In the genomic region with DNA sequence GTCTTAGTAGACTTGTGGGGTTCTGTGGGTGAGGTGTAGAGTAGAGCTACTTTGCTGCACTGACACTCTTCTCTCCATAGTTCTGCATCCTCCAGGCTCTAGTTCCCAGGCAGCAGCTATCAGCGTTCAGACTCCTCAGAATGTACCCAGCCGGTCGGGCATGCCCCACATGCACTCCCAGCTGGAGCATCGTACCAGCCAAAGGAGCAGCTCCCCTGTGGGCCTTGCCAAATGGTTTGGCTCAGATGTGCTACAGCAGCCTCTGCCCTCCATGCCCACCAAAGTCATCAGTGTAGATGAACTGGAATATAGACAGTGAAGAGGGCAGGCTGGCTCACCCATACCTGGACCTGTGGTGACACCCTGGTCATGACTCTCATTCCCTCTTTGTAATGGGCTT, we compare ENCODE assay signal across 21 mouse cellular contexts. TPM values are rescaled to one million over a fixed set of nuclear protein-coding genes. Genes with fewer than 3 reads are reported as not detected.
DNase-seq lines count a peak whose midpoint lies in the region; ATAC-seq and TF ChIP-seq lines count a peak whose summit lies in the region.
"Had no signal": no experiment of that assay in that cellular context is flagged by ENCODE, and none has a peak within 500 bp of the region (broad histone marks: within the 10 kb centered on the region; RNA-seq: fewer than 3 reads in every experiment).

No protein-coding gene starts in this region.

- H3K4me2 ChIP-seq in liver, embryonic 14.5 days (ENCODE audit: low read depth), result no peak overlapping the region
- no peak overlapping the region for H3K4me2 ChIP-seq in liver, embryonic 11.5 days
- H3K4me2 ChIP-seq: heart, embryonic 15.5 days; lung, embryonic 14.5 days; neural tube, embryonic 12.5 days had no signal

- DNase-seq in heart, adult 11 months, result peak; percentile 86
- no peak for DNase-seq in heart, postnatal 25 days (ENCODE audit: low spot score)
- no peak for DNase-seq in liver, embryonic 14.5 days (ENCODE audit: low read depth in 3 of 3, low spot score in 3 of 3)
- DNase-seq in liver, embryonic 11.5 days (ENCODE audit: low spot score), result no peak
- DNase-seq in cerebellum, adult 9-11 months, result peak; percentile 39
- DNase-seq in layer of hippocampus, postnatal 10 days (ENCODE audit: low spot score in 2 of 2), result peak; percentile 24 to 25
- DNase-seq in adrenal gland, postnatal 4 days (ENCODE audit: low spot score in 2 of 2), result no peak
- no peak for DNase-seq in kidney, adult 11 months
- DNase-seq: adrenal gland, adult 2 months; gastrocnemius, postnatal 25 days; kidney, adult 18-20 months; liver; lung, embryonic 14.5 days; lung, postnatal 4 days; spleen, adult 18-20 months had no signal

- H3K27me3 ChIP-seq in liver, embryonic 14.5 days (ENCODE audit: control insufficient read depth, insufficient read depth, low read length), result no peaks in the 10 kb centered on the region
- no peaks in the 10 kb centered on the region for H3K27me3 ChIP-seq in liver, embryonic 11.5 days (replicated peaks; ENCODE audit: control insufficient read depth, insufficient read depth, low read length)
- H3K27me3 ChIP-seq: heart, embryonic 15.5 days; neural tube, embryonic 12.5 days had no signal

- peaks cover 90% of the 10 kb centered on the region for H3K36me3 ChIP-seq in liver, embryonic 14.5 days (replicated peaks; ENCODE audit: control insufficient read depth, insufficient read depth, low read depth)
- peaks cover 61% of the 10 kb centered on the region for H3K36me3 ChIP-seq in liver, embryonic 11.5 days (ENCODE audit: control insufficient read depth, insufficient read depth, low read length)

- ATAC-seq in liver, embryonic 14.5 days (ENCODE audit: insufficient read depth), result 0 out of 2 replicates have a peak, but pooled peaks have one; percentile 14
- ATAC-seq in liver, embryonic 11.5 days (replicated peaks; ENCODE audit: low FRiP score), result no peak
- ATAC-seq: hindbrain, embryonic 16.5 days had no signal

- no peak for TF ChIP-seq CTCF in liver, embryonic 14.5 days (IDR thresholded peaks at IDR 0.05; ENCODE audit: low read depth)

- no peak overlapping the region for H3K9ac ChIP-seq in liver, embryonic 14.5 days (replicated peaks)
- no peak overlapping the region for H3K9ac ChIP-seq in liver, embryonic 11.5 days (ENCODE audit: low read depth, low read length)
- H3K9ac ChIP-seq: heart, embryonic 15.5 days; lung, embryonic 14.5 days; neural tube, embryonic 12.5 days had no signal

- intact Hi-C loops in heart, postnatal 25 days (cut with DNase I), result no loop called here

- H3K27ac ChIP-seq in liver, embryonic 14.5 days, result no peak overlapping the region
- H3K27ac ChIP-seq in liver, embryonic 11.5 days (ENCODE audit: low read depth, low read length), result no peak overlapping the region
- H3K27ac ChIP-seq: embryonic facial prominence, embryonic 10.5 days; heart, embryonic 15.5 days; kidney, postnatal 0 days; midbrain, embryonic 10.5 days; neural tube, embryonic 12.5 days had no signal

- H3K4me3 ChIP-seq in liver, embryonic 14.5 days (ENCODE audit: insufficient read depth in 1 of 2, low read depth in 2 of 2, low read length in 2 of 2), result no peak overlapping the region
- no peak overlapping the region for H3K4me3 ChIP-seq in liver, embryonic 11.5 days (ENCODE audit: low read depth, low read length)
- H3K4me3 ChIP-seq: embryonic facial prominence, embryonic 10.5 days; heart, embryonic 15.5 days; midbrain, embryonic 10.5 days; neural tube, embryonic 12.5 days had no signal

- no peaks in the 10 kb centered on the region for H3K9me3 ChIP-seq in liver, embryonic 14.5 days (ENCODE audit: control insufficient read depth, low read length)
- H3K9me3 ChIP-seq in liver, embryonic 11.5 days (ENCODE audit: control insufficient read depth, low read length), result no peaks in the 10 kb centered on the region; the same call in 1 of the 2 replicates
- H3K9me3 ChIP-seq: heart, embryonic 15.5 days; midbrain, embryonic 10.5 days; neural tube, embryonic 12.5 days had no signal

- H3K4me1 ChIP-seq in liver, embryonic 14.5 days (replicated peaks; ENCODE audit: control insufficient read depth in 2 of 2, insufficient read depth in 2 of 2, low read length in 1 of 2), result no peaks in the 10 kb centered on the region
- no peaks in the 10 kb centered on the region for H3K4me1 ChIP-seq in liver, embryonic 11.5 days (replicated peaks; ENCODE audit: control insufficient read depth, insufficient read depth, low read length)
- H3K4me1 ChIP-seq: embryonic facial prominence, embryonic 10.5 days; midbrain, embryonic 10.5 days; neural tube, embryonic 12.5 days had no signal

- TF ChIP-seq EP300 in liver, embryonic 14.5 days (IDR thresholded peaks at IDR 0.05; ENCODE audit: low read depth), result no peak

- 84% methylated on average over 4 of the region's 4 CpGs for WGBS in liver, embryonic 14.5 days (ENCODE audit: insufficient replicate concordance)
- 92% methylated on average over 4 of the region's 4 CpGs for whole genome bisulfite sequencing in liver, embryonic 11.5 days

RNA-seq across cellular contexts. Expression of a gene that starts 22.4 kb away (rescaled TPM):
- total RNA-seq in heart, postnatal 25 days (2021), result 10 to 100 TPM; 58.0 to 65.0 TPM
- 24.6 and 38.4 TPM in 2 replicates for polyA plus RNA-seq in liver, embryonic 14.5 days (2012; rRNA removed)
- 112 and 118 TPM in 2 replicates for polyA plus RNA-seq in liver, embryonic 14.5 days (2014; fragmentation: Nextera tagmentation; extraction: Ambion mirVana)
- polyA plus RNA-seq in liver, embryonic 11.5 days (2014; fragmentation: Nextera tagmentation; extraction: Ambion mirVana), result 249 and 261 TPM in 2 replicates
- 10 to 100 TPM; 94.5 to 98.3 TPM for total RNA-seq in layer of hippocampus, postnatal 10 days (2021)
- 100 to 1,000 TPM; 116 to 117 TPM for total RNA-seq in adrenal gland, postnatal 4 days (2021)

RNA-seq across cellular contexts. Expression of a gene that starts 41.6 kb away (rescaled TPM):
- 10 to 100 TPM; 42.1 to 45.1 TPM for total RNA-seq in heart, postnatal 25 days (2021)
- polyA plus RNA-seq in liver, embryonic 14.5 days (2012; rRNA removed), result 33.2 and 35.9 TPM in 2 replicates
- polyA plus RNA-seq in liver, embryonic 14.5 days (2014; fragmentation: Nextera tagmentation; extraction: Ambion mirVana), result 20.9 and 22.3 TPM in 2 replicates
- 58.3 and 61.3 TPM in 2 replicates for polyA plus RNA-seq in liver, embryonic 11.5 days (2014; fragmentation: Nextera tagmentation; extraction: Ambion mirVana)
- total RNA-seq in layer of hippocampus, postnatal 10 days (2021), result 10 to 100 TPM; 64.2 to 66.4 TPM
- 10 to 100 TPM; 83.8 to 86.9 TPM for total RNA-seq in adrenal gland, postnatal 4 days (2021)

RNA-seq across cellular contexts. Expression of a gene that starts 44.9 kb away (rescaled TPM):
- 10 to 100 TPM; 25.6 to 26.4 TPM for total RNA-seq in heart, postnatal 25 days (2021)
- polyA plus RNA-seq in liver, embryonic 14.5 days (2012; rRNA removed), result 15.2 and 16.2 TPM in 2 replicates
- 11.6 and 12.7 TPM in 2 replicates for polyA plus RNA-seq in liver, embryonic 14.5 days (2014; fragmentation: Nextera tagmentation; extraction: Ambion mirVana)
- 42.8 and 44.2 TPM in 2 replicates for polyA plus RNA-seq in liver, embryonic 11.5 days (2014; fragmentation: Nextera tagmentation; extraction: Ambion mirVana)
- total RNA-seq in layer of hippocampus, postnatal 10 days (2021), result 10 to 100 TPM; 54.0 to 57.7 TPM
- 10 to 100 TPM; 67.7 to 72.5 TPM for total RNA-seq in adrenal gland, postnatal 4 days (2021)

RNA-seq across cellular contexts. Expression of a gene that starts 50.5 kb away (rescaled TPM):
- total RNA-seq in heart, postnatal 25 days (2021), result 10 to 100 TPM; 19.1 to 21.7 TPM
- polyA plus RNA-seq in liver, embryonic 14.5 days (2012; rRNA removed), result 4.3 and 5.4 TPM in 2 replicates
- 1.7 and 2.4 TPM in 2 replicates for polyA plus RNA-seq in liver, embryonic 14.5 days (2014; fragmentation: Nextera tagmentation; extraction: Ambion mirVana)
- polyA plus RNA-seq in liver, embryonic 11.5 days (2014; fragmentation: Nextera tagmentation; extraction: Ambion mirVana), result 8.6 and 10.9 TPM in 2 replicates
- total RNA-seq in layer of hippocampus, postnatal 10 days (2021), result 10 to 100 TPM; 50.6 to 81.4 TPM
- total RNA-seq in adrenal gland, postnatal 4 days (2021), result 100 to 1,000 TPM in 1 of 2 experiments, 10 to 100 TPM in 1; 95.0 to 117 TPM

Comparison
In these comparisons a context has a peak if more than half of its experiments do, and no peak if none do; other contexts are left out.
1. DNase-seq: peak in heart, adult 11 months (single experiment), cerebellum, adult 9-11 months (single experiment) and layer of hippocampus, postnatal 10 days (2 of 2); none in heart, postnatal 25 days (single experiment), liver, embryonic 14.5 days (0 of 3), liver, embryonic 11.5 days (single experiment), adrenal gland, postnatal 4 days (0 of 2) and kidney, adult 11 months (single experiment).